Mouse (Mus musculus) gastrocnemius, adult 8-10 months (tissue): ENCODE results near the gene Dscaml1. TPM values are rescaled to one million over a fixed set of nuclear protein-coding genes. Genes with fewer than 3 reads are reported as not detected.

Experiments used
- DNase-seq, 2 experiments: peaks; one replicate each; pipeline ENCODE4 v3.0.0; 2022; ENCODE audit warnings: low spot score in 2 of 2
- total RNA-seq, 4 experiments: library from RNA; stranded (reverse); gene quantifications; 2 replicates each; pipeline ENCODE4 v1.2.4; 2022

Gene Dscaml1
- total RNA-seq, 4 experiments from 2014 or later: not detected

- no peak for DNase-seq
Measured at GRCm38 (mm10) chr9:45677952-45678663, 251.7 kb downstream of the Dscaml1 start.

GRCm38 (mm10) chr9:45678664-45679026 is 252.2 kb downstream of the Dscaml1 start:
- DNase-seq: no peak

GRCm38 (mm10) chr9:45682461-45682998 is 256.1 kb downstream of the Dscaml1 start:
- no peak for DNase-seq

DNA sequence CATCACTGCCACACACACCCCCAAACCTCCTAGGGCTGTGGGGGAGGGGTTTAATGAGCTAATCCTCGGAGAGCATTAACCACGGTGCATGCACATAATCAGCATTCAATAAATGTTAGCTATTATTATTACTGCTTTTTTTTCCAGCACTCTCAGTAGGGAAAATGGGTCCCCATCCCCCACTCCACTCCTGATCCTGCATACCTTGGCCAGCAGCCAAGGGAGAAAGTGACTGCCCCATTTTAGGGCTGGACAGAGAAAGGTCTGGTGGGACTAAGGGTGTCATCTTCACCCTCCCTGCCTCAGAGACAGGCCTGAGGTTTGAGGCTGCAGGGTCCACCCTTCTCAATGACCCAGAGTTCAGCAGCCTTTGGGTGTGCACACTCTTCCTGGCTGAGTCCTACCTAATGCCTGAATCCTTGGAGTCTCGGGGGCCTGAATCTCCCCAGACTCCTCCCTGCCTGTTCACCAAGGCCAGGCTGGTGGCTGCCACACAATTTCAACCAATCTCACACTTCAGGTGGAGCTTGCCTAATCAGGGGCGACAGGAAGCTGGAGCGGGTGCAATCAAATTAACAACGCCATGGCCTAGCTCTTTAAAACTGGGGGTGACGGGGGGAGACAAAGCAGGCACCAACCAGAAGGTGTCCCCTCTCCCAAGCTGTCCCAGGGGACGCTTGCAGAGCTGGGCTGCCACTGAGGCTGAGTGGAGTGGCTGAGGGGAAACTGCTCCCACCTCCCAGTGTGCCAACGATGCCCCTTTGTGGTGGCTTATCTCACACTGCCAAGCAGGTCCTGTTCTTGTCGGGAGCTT is 267.2 kb downstream of the Dscaml1 start:
- DNase-seq: no peak

DNA sequence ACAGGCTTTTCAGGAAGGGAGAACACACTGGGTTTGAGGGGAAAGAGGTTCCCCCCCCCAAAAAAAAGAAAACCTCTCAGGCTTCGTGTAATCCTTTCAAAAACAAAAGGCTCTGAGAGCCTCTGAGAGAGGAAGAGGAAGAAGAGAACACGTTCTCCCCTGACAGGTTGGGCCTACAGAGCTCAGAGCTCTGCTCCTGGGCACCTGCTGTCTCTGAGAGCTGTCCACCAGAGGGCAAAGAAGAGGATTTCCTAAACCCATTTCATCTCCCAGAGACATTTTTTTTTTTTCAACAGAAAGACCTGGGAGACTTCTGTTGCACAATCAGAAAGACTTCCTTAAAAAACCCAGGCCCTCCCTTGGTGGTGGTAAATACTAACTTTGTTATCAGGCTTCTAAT is 267.8 kb downstream of the Dscaml1 start:
- no peak for DNase-seq

GRCm38 (mm10) chr9:45699171-45699570 is 272.7 kb downstream of the Dscaml1 start:
- DNase-seq: no peak

DNA sequence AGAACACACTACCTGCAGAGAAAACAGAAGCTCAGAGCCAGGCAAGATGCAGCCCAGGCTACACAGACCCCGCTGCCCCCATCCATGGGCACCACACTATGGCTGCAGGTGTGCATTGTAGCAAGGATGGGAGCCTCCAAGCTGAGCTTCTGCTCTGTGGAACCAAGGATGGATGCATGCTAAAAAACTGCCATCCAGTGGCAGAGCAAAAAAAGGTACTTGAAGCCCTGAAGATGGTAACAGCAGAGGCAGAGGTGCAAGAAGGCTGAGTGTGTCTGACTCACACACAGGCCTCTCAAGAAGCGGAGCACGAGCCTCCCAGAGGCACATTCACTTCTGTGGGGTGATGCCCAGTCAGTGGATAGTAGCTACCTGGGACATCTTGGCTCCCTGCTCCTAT is 276.8 kb downstream of the Dscaml1 start:
- no peak for DNase-seq

DNA sequence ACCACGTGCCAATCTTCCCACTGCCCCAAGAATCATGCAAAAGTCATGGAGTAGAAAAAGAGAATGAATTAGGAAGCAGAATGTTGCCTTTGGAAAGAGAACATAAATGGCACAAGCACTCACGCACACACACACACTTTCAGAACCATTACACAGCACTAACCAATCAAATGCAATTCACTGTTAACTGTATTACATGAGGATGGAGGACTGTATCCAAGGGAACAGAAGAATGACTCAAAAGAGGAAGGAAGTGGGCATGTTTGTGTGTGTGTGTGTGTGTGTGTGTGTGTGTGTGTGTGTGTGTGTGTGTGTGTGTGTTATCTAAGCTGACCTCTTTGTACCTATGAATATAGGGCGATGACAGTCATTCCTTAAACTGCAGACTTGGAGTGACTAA is 278.0 kb downstream of the Dscaml1 start:
- no peak for DNase-seq

- DNase-seq: no peak
Measured at GRCm38 (mm10) chr9:45710300-45710699, 283.9 kb downstream of the Dscaml1 start.

- DNase-seq: no peak
Measured at GRCm38 (mm10) chr9:45715387-45715786, 289.0 kb downstream of the Dscaml1 start.

- DNase-seq: no peak
Measured at GRCm38 (mm10) chr9:45719997-45720396, 293.6 kb downstream of the Dscaml1 start.

GRCm38 (mm10) chr9:45731851-45732250 is 305.4 kb downstream of the Dscaml1 start:
- no peak for DNase-seq

GRCm38 (mm10) chr9:45733246-45733645 is 306.8 kb downstream of the Dscaml1 start:
- no peak for DNase-seq

GRCm38 (mm10) chr9:45739001-45739701 is 312.7 kb downstream of the Dscaml1 start:
- no peak for DNase-seq

DNA sequence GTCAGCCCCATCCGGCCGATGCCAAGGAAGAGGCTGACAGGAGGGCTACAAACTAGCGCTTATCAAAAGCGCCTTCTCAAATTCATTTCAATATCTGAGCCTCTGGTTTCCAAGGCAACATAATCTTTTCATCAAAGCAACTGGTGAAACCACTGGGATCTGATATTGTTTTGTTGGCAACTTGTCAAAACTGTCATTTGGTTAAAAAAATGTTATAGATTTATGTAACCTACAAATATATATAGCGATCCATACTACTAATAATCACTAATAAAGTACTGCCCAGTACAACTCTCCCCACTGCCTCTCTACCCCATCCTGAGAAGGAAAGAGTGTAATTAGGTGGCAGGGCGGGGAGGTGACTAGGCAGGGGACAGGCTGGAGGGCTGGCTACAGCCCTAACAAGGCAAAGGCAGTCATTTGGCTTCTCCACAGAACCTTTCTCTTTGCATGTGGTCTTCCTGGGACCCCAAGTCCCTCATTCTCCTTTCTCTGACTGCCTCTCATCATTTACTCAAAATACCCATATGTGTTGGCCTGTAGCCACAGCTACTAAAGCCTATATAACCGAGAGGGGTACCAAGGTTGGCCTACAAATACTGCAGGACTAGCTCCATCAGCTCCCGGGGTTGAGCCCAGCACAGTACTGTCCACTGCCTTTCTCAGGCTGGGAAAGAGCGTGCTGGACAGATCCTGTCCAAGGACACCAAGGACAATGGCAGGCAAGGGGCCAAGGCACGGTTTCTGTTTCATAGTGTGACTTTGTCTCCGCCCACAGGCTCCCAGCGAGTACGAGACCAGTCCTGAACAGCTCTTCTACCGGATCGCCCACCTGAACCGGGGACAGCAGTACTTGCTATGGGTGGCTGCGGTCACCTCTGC is 313.5 kb downstream of the Dscaml1 start:
- DNase-seq: no peak

DNA sequence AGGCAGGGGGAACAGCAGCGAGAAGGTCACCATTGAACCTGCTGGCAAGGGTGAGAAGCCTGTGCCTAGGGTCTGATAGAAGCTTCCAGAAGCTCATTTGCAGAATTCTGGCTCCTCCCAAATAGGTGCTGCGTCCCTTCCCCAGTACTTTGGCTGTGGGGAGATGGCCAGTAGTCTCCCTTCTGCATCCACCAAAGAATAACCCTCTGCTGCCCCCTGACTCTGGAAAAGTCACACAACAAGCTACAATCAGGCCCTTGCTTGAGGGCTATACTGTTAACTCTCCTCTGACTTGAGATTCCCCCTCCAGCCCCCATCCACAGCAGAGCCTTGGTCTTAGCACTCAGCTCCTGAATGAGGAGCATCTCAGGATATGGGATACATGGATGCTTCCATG is 314.2 kb downstream of the Dscaml1 start:
- DNase-seq: no peak

GRCm38 (mm10) chr9:45745451-45745850 is 319.0 kb downstream of the Dscaml1 start:
- no peak for DNase-seq

- no peak for DNase-seq
Measured at GRCm38 (mm10) chr9:45749917-45750316, 323.5 kb downstream of the Dscaml1 start.

GRCm38 (mm10) chr9:45754452-45755091 is 328.1 kb downstream of the Dscaml1 start:
- peak; percentile 34 for DNase-seq

GRCm38 (mm10) chr9:45766195-45766594 is 339.8 kb downstream of the Dscaml1 start:
- no peak for DNase-seq
